Mouse (Mus musculus) forebrain, embryonic 14.5 days (tissue): ENCODE results near the gene Alkbh1. TPM values are rescaled to one million over a fixed set of nuclear protein-coding genes. Genes with fewer than 3 reads are reported as not detected.
A peak's percentile ranks its signal among the peaks of the same experiment; 100 is the strongest.

Source experiments
- ATAC-seq: fragments of 200-750 bp; cut with Nextera tagmentation; 2 replicates; pipeline ENCODE4 v1.8.0; 2017; ENCODE audit warnings: mild to moderate bottlenecking, moderate library complexity
- DNase-seq: peaks from one replicate; pipeline ENCODE4 v3.0.0-alpha.2; 2015; ENCODE audit warnings: low spot score
- H3K27ac ChIP-seq: fragments of 300-500 bp; sonication (generic); 2 replicates; pipeline ENCODE4 v1.5.1; 2014; ENCODE audit warnings: low read depth, mild to moderate bottlenecking, control low read depth, low read length, moderate library complexity
- H3K27me3 ChIP-seq: fragments of 300-500 bp; sonication (generic); replicated peaks from 2 replicates; pipeline ENCODE4 v1.6.1; 2014; ENCODE audit warnings: low read length, control low read depth, mixed read lengths; ENCODE audit not compliant: control insufficient read depth, insufficient read depth
- H3K36me3 ChIP-seq: fragments of 300-500 bp; sonication (generic); 2 replicates; pipeline ENCODE4 v1.6.1; 2014; ENCODE audit warnings: low read length, control low read depth; ENCODE audit not compliant: control insufficient read depth, insufficient read depth
- H3K4me1 ChIP-seq: fragments of 300-500 bp; sonication (generic); 2 replicates; pipeline ENCODE4 v1.6.1; 2014; ENCODE audit warnings: antibody characterized with exemption, low read length, control low read depth; ENCODE audit not compliant: control insufficient read depth, insufficient read depth
- H3K4me2 ChIP-seq: fragments of 300-500 bp; sonication (generic); 2 replicates; pipeline ENCODE4 v1.6.1; 2014; ENCODE audit warnings: mild to moderate bottlenecking, control low read depth, low read length
- H3K4me3 ChIP-seq: fragments of 300-500 bp; sonication (generic); 2 replicates; pipeline ENCODE4 v1.5.1; 2014; ENCODE audit warnings: low read depth, low read length, control low read depth
- H3K9ac ChIP-seq: fragments of 300-500 bp; sonication (generic); 2 replicates; pipeline ENCODE4 v1.6.1; 2014; ENCODE audit warnings: mild to moderate bottlenecking, low read length, control low read depth, moderate library complexity
- H3K9me3 ChIP-seq: fragments of 300-500 bp; sonication (generic); replicated peaks from 2 replicates; pipeline ENCODE4 v1.6.1; 2016; ENCODE audit warnings: low read length, control low read depth, mixed read lengths; ENCODE audit not compliant: control insufficient read depth
- WGBS: fragments of 180-500 bp; shearing (Covaris S2); extraction: QIAGEN DNeasy Blood & Tissue Kit; methylation state at CpG from one replicate; pipeline ENCODE4 v1.1.7; 2014; 5-methylcytosine and 5-hydroxymethylcytosine counted together
- polyA plus RNA-seq: library from polyadenylated mRNA; unstranded; fragments of >200 nt; fragmentation: Nextera tagmentation; extraction: Ambion mirVana; gene quantifications from 2 replicates; pipeline ENCODE4 v1.2.1, GENCODE M21; 2014

Gene Alkbh1
- polyA plus RNA-seq, 1 experiment from 2014 or later = 25.9 TPM

GRCm38 (mm10) chr12:87393447-87394145, 50.2 kb downstream of the Alkbh1 start:
- Histone ChIP-seq H3K27ac (no peak overlapping the region), H3K4me3 (no peak overlapping the region), H3K36me3 (no peaks in the 10 kb centered on the region), H3K9ac (no peak overlapping the region), H3K4me2 (no peak overlapping the region), H3K9me3 (no peaks in the 10 kb centered on the region), H3K27me3 (no peaks in the 10 kb centered on the region), H3K4me1 (no peaks in the 10 kb centered on the region)
- WGBS = 90% methylated on average over 4 of the region's 4 CpGs
- DNase-seq (no peak), ATAC-seq (no peak)

GRCm38 (mm10) chr12:87391355-87391754, 52.5 kb downstream of the Alkbh1 start:
- H3K4me2 ChIP-seq = no peak overlapping the region
- no peak overlapping the region for H3K9ac ChIP-seq
- ATAC-seq (no peak), DNase-seq (no peak)
- H3K27me3 ChIP-seq = no peaks in the 10 kb centered on the region
- no peaks in the 10 kb centered on the region for H3K9me3 ChIP-seq
- no peak overlapping the region for H3K4me3 ChIP-seq
- no peaks in the 10 kb centered on the region for H3K36me3 ChIP-seq
- H3K4me1 ChIP-seq = peaks cover 8% of the 10 kb centered on the region; the same call in 1 of the 2 replicates
- H3K27ac ChIP-seq = no peak overlapping the region

- DNase-seq (no peak), ATAC-seq (no peak)
- Histone ChIP-seq H3K4me2 (no peak overlapping the region), H3K4me1 (peaks cover 11% of the 10 kb centered on the region; the same call in 1 of the 2 replicates), H3K9ac (no peak overlapping the region), H3K36me3 (no peaks in the 10 kb centered on the region), H3K9me3 (no peaks in the 10 kb centered on the region), H3K27me3 (no peaks in the 10 kb centered on the region), H3K4me3 (no peak overlapping the region), H3K27ac (no peak overlapping the region)
- 48% methylated on average over 3 of the region's 3 CpGs for WGBS
These were observed 54.6 kb downstream of the Alkbh1 start for GRCm38 (mm10) chr12:87389231-87389630.

GRCm38 (mm10) chr12:87388122-87388774, 55.6 kb downstream of the Alkbh1 start, which contains the start of gene Sptlc2:
TSS of gene Sptlc2 (minus strand) at chr12:87388355.
- peak within 1 kb of the TSS; percentile 90 for H3K9ac ChIP-seq
- peak within 1 kb of the TSS; percentile 98 for H3K4me2 ChIP-seq
- no peaks in the 10 kb centered on the region for H3K9me3 ChIP-seq
- peak; percentile 100 for DNase-seq
- H3K27me3 ChIP-seq = no peaks in the 10 kb centered on the region
- H3K4me3 ChIP-seq = peak within 1 kb of the TSS; percentile 95
- ATAC-seq = peak; percentile 99
- H3K4me1 ChIP-seq = peaks cover 11% of the 10 kb centered on the region; the same call in 1 of the 2 replicates
- H3K27ac ChIP-seq = peak within 1 kb of the TSS; percentile 71
- under 1% methylated on average over 44 of the region's 45 CpGs for WGBS
- H3K36me3 ChIP-seq = no peaks in the 10 kb centered on the region

- ATAC-seq = no peak
- peak overlapping the region; percentile 95 for H3K4me3 ChIP-seq
- peak overlapping the region; percentile 90 for H3K9ac ChIP-seq
- DNase-seq = peak; percentile 30
- 2% methylated on average over 56 of the region's 65 CpGs for WGBS
- no peaks in the 10 kb centered on the region for H3K27me3 ChIP-seq
- H3K36me3 ChIP-seq = no peaks in the 10 kb centered on the region
- H3K9me3 ChIP-seq = no peaks in the 10 kb centered on the region
- peaks cover 11% of the 10 kb centered on the region; the same call in 1 of the 2 replicates for H3K4me1 ChIP-seq
- H3K27ac ChIP-seq = peak overlapping the region; percentile 71
- peak overlapping the region; percentile 98 for H3K4me2 ChIP-seq
These were observed 56.4 kb downstream of the Alkbh1 start for GRCm38 (mm10) chr12:87387171-87388121.

- Histone ChIP-seq H3K4me3 (no peak overlapping the region), H3K36me3 (no peaks in the 10 kb centered on the region), H3K4me2 (no peak overlapping the region), H3K27ac (no peak overlapping the region), H3K9ac (no peak overlapping the region), H3K27me3 (no peaks in the 10 kb centered on the region), H3K9me3 (no peaks in the 10 kb centered on the region), H3K4me1 (peaks cover 11% of the 10 kb centered on the region; the same call in 1 of the 2 replicates)
- 85% methylated on average over 3 of the region's 3 CpGs for WGBS
- ATAC-seq = no peak
- no peak for DNase-seq
These were observed 58.8 kb downstream of the Alkbh1 start for GRCm38 (mm10) chr12:87385051-87385450.

GRCm38 (mm10) chr12:87381380-87381682, 62.5 kb downstream of the Alkbh1 start:
- H3K36me3 ChIP-seq = no peaks in the 10 kb centered on the region
- no peaks in the 10 kb centered on the region for H3K27me3 ChIP-seq
- DNase-seq (no peak), ATAC-seq (no peak)
- no peak overlapping the region for H3K27ac ChIP-seq
- H3K4me1 ChIP-seq = 0 out of 2 replicates have a peak, but pooled peaks cover 3% of the 10 kb centered on the region
- no peak overlapping the region for H3K4me3 ChIP-seq
- 88% methylated on average over 2 of the region's 2 CpGs for WGBS
- H3K9ac ChIP-seq = no peak overlapping the region
- no peaks in the 10 kb centered on the region for H3K9me3 ChIP-seq
- H3K4me2 ChIP-seq = no peak overlapping the region

GRCm38 (mm10) chr12:87380586-87381379, 63.0 kb downstream of the Alkbh1 start:
- Histone ChIP-seq H3K4me2 (no peak overlapping the region), H3K27me3 (no peaks in the 10 kb centered on the region), H3K27ac (no peak overlapping the region), H3K4me3 (no peak overlapping the region), H3K9ac (no peak overlapping the region), H3K9me3 (no peaks in the 10 kb centered on the region), H3K4me1 (no peaks in the 10 kb centered on the region), H3K36me3 (no peaks in the 10 kb centered on the region)
- no peak for ATAC-seq
- DNase-seq = no peak
- WGBS = 91% methylated on average over 10 of the region's 10 CpGs
